Mouse (Mus musculus) thymus, adult 2 months (tissue): ENCODE results near the gene Zfp689. TPM values are rescaled to one million over a fixed set of nuclear protein-coding genes. Genes with fewer than 3 reads are reported as not detected.

Experiments used
- DNase-seq: peaks from one replicate; pipeline ENCODE4 v3.0.0; 2021
- H3K27ac ChIP-seq: fragments of 200-500 bp; 2 replicates; pipeline ENCODE4 v1.5.1; 2012; ENCODE audit warnings: low read length, control low read depth; ENCODE audit not compliant: control insufficient read depth, insufficient read depth
- H3K27me3 ChIP-seq: fragments of 200-500 bp; 2 replicates; pipeline ENCODE4 v1.6.1; 2012; ENCODE audit warnings: mild to moderate bottlenecking, low read length, moderate library complexity, mixed read lengths; ENCODE audit not compliant: control insufficient read depth, insufficient read depth
- H3K36me3 ChIP-seq: fragments of 200-500 bp; 2 replicates; pipeline ENCODE4 v1.6.1; 2012; ENCODE audit warnings: mild to moderate bottlenecking, low read length, moderate library complexity; ENCODE audit not compliant: control insufficient read depth, insufficient read depth
- H3K4me1 ChIP-seq: fragments of 200-500 bp; replicated peaks from 2 replicates; pipeline ENCODE4 v1.6.1; 2012; ENCODE audit warnings: low read length; ENCODE audit not compliant: control insufficient read depth, insufficient read depth
- H3K4me3 ChIP-seq: fragments of 200-500 bp; 2 replicates; pipeline ENCODE4 v1.5.1; 2012; ENCODE audit warnings: mild to moderate bottlenecking, low read length, control low read depth, moderate library complexity; ENCODE audit not compliant: control insufficient read depth, insufficient read depth
- CTCF ChIP-seq: fragments of 200-500 bp; IDR thresholded peaks from 2 replicates; pipeline ENCODE4 v1.5.1; 2012; ENCODE audit warnings: mild to moderate bottlenecking, control low read depth, low read length, moderate library complexity, borderline replicate concordance; ENCODE audit not compliant: control insufficient read depth, poor library complexity, insufficient read depth; ENCODE audit errors: extremely low read depth
- POLR2A ChIP-seq: fragments of 200-500 bp; IDR thresholded peaks from 2 replicates; pipeline ENCODE4 v1.6.1; 2012; ENCODE audit warnings: mild to moderate bottlenecking, low read length, control low read depth, moderate library complexity; ENCODE audit not compliant: control insufficient read depth, poor library complexity, insufficient read depth; ENCODE audit errors: extremely low read depth
- WGBS: fragments of 180-500 bp; shearing (Covaris S2); methylation state at CpG from one replicate; pipeline ENCODE4 v1.1.7; 2018; 5-methylcytosine and 5-hydroxymethylcytosine counted together
- polyA plus RNA-seq: library from polyadenylated mRNA; depleted of rRNA; stranded (reverse); fragments of >200 nt; gene quantifications from 2 replicates; pipeline ENCODE4 v1.2.3, GENCODE M21; 2012

The Zfp689 gene
- polyA plus RNA-seq, 1 experiment: 8.1 TPM

GRCm38 (mm10) chr7:127476855-127477254, 27.9 kb upstream of the Zfp689 start:
- no peak for DNase-seq
- Histone ChIP-seq H3K4me1 (peaks cover 9% of the 10 kb centered on the region), H3K27ac (no peak overlapping the region; the same call in 1 of the 2 replicates), H3K4me3 (no peak overlapping the region), H3K27me3 (no peaks in the 10 kb centered on the region), H3K36me3 (peaks cover 37% of the 10 kb centered on the region)
- 87% methylated on average over 4 of the region's 4 CpGs for WGBS
- no peak for TF ChIP-seq POLR2A
- TF ChIP-seq CTCF: no peak

- Histone ChIP-seq H3K4me1 (peaks cover 11% of the 10 kb centered on the region), H3K27ac (no peak overlapping the region), H3K4me3 (no peak overlapping the region), H3K27me3 (no peaks in the 10 kb centered on the region), H3K36me3 (peaks cover 37% of the 10 kb centered on the region)
- TF ChIP-seq POLR2A: no peak
- no peak for TF ChIP-seq CTCF
- DNase-seq: no peak
- 99% methylated on average over 11 of the region's 11 CpGs for WGBS
These were observed 27.4 kb upstream of the Zfp689 start for GRCm38 (mm10) chr7:127476336-127476735.

GRCm38 (mm10) chr7:127475186-127475740, 26.3 kb upstream of the Zfp689 start:
- 98% methylated on average over 11 of the region's 11 CpGs for WGBS
- peaks cover 32% of the 10 kb centered on the region for H3K36me3 ChIP-seq
- no peak overlapping the region for H3K27ac ChIP-seq
- H3K4me1 ChIP-seq: peaks cover 6% of the 10 kb centered on the region
- no peak overlapping the region for H3K4me3 ChIP-seq
- no peak for DNase-seq
- TF ChIP-seq CTCF (no peak), POLR2A (no peak)
- no peaks in the 10 kb centered on the region for H3K27me3 ChIP-seq

- H3K27me3 ChIP-seq: no peaks in the 10 kb centered on the region
- H3K4me1 ChIP-seq: peaks cover 9% of the 10 kb centered on the region
- no peak overlapping the region for H3K4me3 ChIP-seq
- DNase-seq: no peak
- peaks cover 32% of the 10 kb centered on the region for H3K36me3 ChIP-seq
- WGBS: 93% methylated on average over 6 of the region's 6 CpGs
- TF ChIP-seq CTCF (no peak), POLR2A (no peak)
- H3K27ac ChIP-seq: no peak overlapping the region
These were observed 25.6 kb upstream of the Zfp689 start for GRCm38 (mm10) chr7:127474378-127475070.

- Histone ChIP-seq H3K27ac (no peak overlapping the region), H3K27me3 (no peaks in the 10 kb centered on the region), H3K4me3 (no peak overlapping the region), H3K4me1 (peaks cover 9% of the 10 kb centered on the region), H3K36me3 (peaks cover 32% of the 10 kb centered on the region)
- peak; percentile 63 for DNase-seq
- WGBS: 89% methylated on average over 5 of the region's 5 CpGs
- 0 out of 2 replicates have a peak, but pooled peaks have one; percentile 16 for TF ChIP-seq CTCF
- TF ChIP-seq POLR2A: no peak
These were observed 24.7 kb upstream of the Zfp689 start for GRCm38 (mm10) chr7:127473705-127474104.

GRCm38 (mm10) chr7:127472060-127472459, 23.1 kb upstream of the Zfp689 start:
- Histone ChIP-seq H3K27me3 (no peaks in the 10 kb centered on the region), H3K36me3 (peaks cover 32% of the 10 kb centered on the region), H3K4me3 (peak overlapping the region; percentile 75), H3K4me1 (peaks cover 9% of the 10 kb centered on the region), H3K27ac (no peak overlapping the region)
- TF ChIP-seq POLR2A: no peak
- TF ChIP-seq CTCF: no peak
- WGBS: 8% methylated on average over 7 of the region's 7 CpGs
- DNase-seq: no peak
